In genomic region chr3:158195426-158195825, GRCm38 (mm10) we compare ENCODE assay signal across 14 mouse cellular contexts.
"Had no signal": no experiment of that assay in that cellular context is flagged by ENCODE, and none has a peak within 500 bp of the region (broad histone marks: within the 10 kb centered on the region; RNA-seq: fewer than 3 reads in every experiment).

No protein-coding gene starts in this region.

- H3K4me1 ChIP-seq: limb, embryonic 13.5 days; lung, embryonic 15.5 days; midbrain, embryonic 13.5 days; neural tube, embryonic 15.5 days had no signal

- H3K27me3 ChIP-seq: limb, embryonic 13.5 days; lung, embryonic 15.5 days; midbrain, embryonic 13.5 days; neural tube, embryonic 15.5 days had no signal

- H3K27ac ChIP-seq: limb, embryonic 13.5 days; liver, embryonic 14.5 days; lung, embryonic 15.5 days; macrophage; midbrain, embryonic 13.5 days; neural tube, embryonic 15.5 days; stomach, postnatal 0 days had no signal

- ATAC-seq: midbrain, embryonic 13.5 days had no signal

- H3K36me3 ChIP-seq: limb, embryonic 13.5 days; lung, embryonic 15.5 days; midbrain, embryonic 13.5 days; neural tube, embryonic 15.5 days had no signal

- H3K4me3 ChIP-seq: limb, embryonic 13.5 days; lung, embryonic 15.5 days; midbrain, embryonic 13.5 days; neural tube, embryonic 15.5 days had no signal

- H3K9me3 ChIP-seq: limb, embryonic 13.5 days; lung, embryonic 15.5 days; midbrain, embryonic 13.5 days; neural tube, embryonic 15.5 days had no signal

- DNase-seq: kidney, adult 18-20 months; kidney, postnatal 10 days; left cerebral cortex, postnatal 4 days; lung, postnatal 14 days; right cerebral cortex, adult 18-20 months; right cerebral cortex, postnatal 25 days; thymus, postnatal 4 days had no signal

- H3K9ac ChIP-seq: limb, embryonic 13.5 days; liver, embryonic 14.5 days; lung, embryonic 15.5 days; midbrain, embryonic 13.5 days; neural tube, embryonic 15.5 days had no signal
